Mouse (Mus musculus) MEL-GATA-1-ER (cell line): ENCODE results near the gene Trf.
A peak's percentile ranks its signal among the peaks of the same experiment; 100 is the strongest.
"Not testable (repeated sequence)": the region's sequence is repeated elsewhere in the genome, so short reads cannot be mapped to it uniquely, and the experiment has no call there.

Source experiments
- DNase-seq: peaks from one replicate; pipeline ENCODE4 v3.0.0-alpha.2; 2012; ENCODE audit warnings: low read depth; ENCODE audit errors: extremely low read depth

The Trf gene

DNA sequence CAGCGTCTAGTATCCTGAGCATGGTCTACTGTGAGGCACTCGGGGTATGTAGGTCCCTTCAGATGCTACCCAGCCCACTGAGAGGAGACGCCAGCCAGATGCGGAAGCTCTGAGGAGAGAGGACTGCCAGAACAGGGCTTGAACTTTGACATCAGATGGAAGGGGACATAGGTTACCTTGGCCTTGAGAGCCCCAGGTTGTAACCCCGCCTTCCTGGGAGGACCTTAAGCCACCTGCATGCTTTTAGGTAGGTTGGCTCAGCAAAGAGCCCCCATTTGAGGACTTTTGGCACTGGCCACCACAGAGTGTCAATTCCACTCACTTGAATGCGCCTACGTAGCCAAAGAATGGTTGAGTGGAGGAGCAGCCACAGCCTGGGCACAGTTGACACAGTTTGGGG lies 5.5 kb downstream of the Trf start:
- no peak for DNase-seq

DNA sequence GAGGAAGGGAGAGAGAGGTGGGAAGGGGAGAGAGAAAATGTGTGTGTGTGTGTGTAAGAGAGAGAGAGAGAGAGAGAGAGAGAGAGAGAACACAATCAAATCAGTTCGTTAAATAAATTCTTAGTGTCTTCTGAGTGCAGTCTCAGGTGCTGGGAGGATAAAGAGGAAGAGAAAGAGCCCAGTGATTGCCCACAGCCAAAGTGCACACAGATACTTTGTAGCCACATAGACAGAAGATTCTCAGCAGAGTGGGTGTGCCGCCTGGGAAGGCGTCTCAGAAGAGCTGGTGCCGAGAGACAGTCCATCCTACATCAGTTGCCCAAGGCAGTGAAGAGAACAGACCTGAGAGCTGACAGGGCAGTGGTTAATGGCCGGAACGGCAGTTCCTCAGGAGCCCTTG lies 16.0 kb downstream of the Trf start:
- DNase-seq: no peak

DNA sequence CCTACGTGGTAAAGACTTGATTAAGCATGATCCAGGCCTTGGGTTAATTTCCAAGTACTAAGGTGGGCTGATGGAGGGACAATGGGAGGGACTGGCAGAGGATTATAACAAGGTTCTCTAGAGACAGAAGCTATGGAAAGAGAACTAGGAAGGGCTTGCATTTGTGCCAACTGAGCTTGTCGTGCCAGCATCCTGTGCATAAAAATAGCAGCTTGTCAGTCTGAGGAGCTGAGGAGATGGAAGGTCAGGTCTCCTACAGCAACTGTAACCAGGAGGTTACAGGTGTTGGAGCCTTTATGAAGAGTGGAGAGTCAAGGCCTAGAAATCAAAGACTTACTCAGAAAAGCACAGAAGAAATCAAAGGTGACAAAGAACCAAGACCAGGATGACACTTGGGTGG lies 16.6 kb downstream of the Trf start:
- DNase-seq: no peak

DNA sequence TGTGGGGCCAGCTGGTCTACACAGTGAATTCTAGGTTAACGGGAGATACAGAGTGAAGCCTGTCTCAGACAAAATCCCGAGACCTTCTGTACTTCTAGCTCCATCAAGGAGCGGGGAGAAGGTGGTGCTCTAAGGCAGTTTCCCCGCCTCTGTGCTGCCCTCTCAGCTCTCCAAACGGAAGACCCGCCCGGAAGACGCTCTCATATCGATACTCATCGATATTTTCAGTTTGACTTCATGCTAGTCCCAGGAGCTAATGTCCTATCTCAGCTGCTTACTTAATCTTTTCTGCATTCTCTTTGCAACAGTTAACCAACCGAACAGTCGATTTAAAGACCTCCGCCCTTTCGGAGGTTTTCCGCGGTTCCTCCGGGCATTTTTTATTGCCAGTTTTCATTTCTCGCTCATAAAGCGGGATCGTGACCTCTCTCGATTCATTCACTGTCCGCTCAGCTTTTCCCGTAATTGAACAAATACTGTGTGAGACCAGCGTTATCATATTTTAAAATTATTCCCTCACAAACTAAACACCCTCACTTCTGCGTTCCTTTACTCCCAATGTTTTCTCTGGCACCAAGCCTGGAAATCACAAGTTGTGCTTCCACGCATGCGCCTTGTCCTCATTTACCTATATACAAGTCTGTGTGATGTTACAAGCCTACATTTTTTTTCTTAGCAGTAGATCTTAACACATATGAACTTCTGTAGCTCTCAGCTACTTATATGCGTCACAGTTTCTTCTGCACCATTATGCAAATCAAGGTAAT lies 17.4 kb downstream of the Trf start:
- no peak for DNase-seq

DNA sequence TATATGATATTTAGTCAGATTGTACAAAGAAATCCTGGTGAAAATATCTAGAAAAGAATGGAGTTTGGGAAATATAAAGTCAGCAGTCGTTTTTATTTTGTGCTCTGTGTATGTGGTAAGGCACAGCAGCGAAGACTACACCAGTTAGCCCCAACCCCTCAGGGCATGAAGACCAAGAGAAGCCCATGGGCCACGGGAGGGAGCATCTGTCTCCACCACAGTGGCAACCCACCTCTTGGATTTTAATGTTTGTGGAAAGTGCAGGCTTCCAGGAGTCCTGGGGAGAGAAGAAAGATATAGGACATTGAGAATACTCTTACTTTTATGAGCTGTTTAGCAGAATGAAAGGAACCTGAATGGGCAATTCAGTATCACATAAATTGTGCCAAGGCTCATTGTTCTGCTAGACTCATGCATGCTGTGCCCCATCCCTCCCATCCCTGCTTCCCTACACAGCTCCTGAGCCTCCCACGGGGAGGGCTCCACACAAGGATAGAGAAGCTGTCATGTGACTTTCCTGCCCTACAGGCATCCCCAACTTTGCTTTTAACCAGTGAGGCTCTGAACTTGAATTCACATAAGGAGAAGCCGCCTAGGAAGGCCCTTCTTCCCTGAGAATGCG lies 21.3 kb downstream of the Trf start:
- no peak for DNase-seq

DNA sequence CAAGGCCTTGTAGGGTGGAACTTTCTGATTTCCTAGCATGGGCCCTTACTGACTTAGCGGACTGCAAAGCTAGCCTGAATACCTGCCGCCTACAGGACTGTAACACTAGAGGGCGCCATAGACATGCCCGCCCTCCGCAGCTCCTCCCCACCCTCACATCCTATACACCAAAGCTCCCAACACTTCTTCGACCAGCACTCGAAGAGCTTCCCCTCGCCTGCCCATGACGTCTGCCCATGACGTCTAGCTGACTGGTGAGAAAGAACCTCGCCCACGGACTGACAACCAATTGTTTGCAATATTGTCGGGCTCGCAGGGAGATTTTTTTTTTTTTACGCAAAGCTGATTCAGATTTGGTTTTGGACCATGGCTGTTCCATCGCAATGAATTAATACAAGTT lies 22.4 kb downstream of the Trf start:
- DNase-seq: peak; percentile 91

DNA sequence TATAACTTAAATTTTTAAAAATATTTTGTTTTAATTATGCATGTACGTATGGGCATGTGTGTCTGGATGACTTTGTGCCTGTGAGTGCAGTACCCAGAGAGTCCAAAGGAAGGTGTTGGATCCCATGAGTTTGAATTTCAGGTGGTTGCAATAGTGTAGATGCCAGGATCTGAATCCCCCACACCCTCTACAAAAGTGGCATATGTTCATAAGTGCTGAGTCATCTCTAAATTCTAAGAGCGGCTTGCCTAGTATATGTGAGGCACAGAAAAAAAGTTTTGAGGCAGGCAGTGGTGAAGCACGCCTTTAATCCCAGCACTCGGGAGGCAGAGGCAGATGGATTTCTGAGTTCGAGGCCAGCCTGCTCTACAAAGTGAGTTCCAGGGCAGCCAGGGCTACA lies 24.5 kb downstream of the Trf start:
- no peak for DNase-seq

DNA sequence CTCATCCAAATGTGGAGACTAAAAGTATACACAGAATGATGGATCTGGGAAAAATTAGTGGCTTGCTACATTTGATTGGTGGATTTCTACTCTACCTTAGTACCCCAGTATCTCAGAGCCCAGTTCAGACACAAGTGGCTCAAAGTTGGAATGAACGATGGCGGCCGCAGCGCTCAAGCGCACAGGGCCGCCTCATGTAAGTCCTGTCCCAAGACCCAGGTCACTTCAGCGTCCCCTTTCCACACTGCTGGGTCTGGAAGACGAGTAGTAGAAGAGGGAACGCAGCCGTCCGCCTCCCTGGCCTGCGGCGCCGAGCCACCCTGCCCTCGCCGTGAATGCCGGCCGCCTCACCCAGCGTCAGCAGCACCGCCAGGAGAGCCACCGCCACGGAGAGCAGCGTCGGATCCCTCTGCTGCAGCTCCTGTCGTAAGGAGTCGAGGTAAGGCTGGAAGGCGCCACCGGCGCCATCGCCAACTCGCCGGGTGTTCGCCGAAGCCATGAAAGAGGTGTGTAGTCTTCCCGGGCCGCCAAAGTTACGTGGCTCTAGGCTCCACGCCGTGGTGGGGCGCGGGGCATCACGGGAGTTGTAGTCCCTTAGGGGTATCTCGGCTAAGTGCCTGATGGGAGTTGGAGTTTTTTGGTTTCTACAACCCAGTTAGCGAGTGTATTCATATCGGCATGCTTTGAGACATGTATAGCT lies 28.5 kb downstream of the Trf start, which contains the start of gene Srprb:
Srprb (minus strand) TSS at position 577 of the 700 bp plus-strand sequence.
- DNase-seq: peak; percentile 80

DNA sequence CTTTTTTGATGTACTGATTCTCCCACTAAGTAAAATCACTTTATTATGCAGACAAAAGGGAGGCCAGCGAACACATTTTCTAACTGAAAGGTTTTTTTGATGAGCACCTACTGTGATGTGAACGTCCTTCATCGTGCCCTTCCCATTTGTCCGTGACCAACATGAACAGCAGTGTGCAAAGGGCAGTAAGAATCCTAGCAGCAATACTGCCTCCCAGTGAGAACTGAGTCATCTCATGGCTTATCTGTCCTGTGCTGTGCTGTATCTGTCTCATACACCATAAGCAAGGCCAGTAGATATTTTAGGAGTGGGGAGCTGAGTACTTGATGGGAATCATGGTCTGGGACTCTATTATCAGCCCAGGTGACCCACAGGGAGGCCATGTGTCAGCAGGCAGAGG lies 41.8 kb downstream of the Trf start:
- no peak for DNase-seq

DNA sequence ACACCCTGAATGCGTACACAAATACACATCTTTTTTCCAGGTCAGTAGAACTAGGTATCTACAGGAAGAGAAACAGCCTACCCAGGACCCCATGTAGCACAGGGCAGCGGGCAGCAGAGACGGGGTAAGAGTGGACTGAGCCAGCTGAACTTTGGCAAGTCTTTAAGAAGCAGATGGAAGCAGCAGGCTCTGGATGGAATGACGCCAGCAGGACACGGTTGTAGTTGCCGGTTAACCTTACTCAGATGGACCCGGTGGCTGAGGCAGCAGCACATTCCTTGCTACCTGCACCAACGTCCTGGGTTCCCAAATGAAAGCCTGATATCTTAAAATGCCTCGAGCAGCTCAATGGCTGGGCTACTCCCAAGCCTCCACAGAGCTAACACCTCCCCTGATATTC lies 43.5 kb downstream of the Trf start:
- DNase-seq: no peak

DNA sequence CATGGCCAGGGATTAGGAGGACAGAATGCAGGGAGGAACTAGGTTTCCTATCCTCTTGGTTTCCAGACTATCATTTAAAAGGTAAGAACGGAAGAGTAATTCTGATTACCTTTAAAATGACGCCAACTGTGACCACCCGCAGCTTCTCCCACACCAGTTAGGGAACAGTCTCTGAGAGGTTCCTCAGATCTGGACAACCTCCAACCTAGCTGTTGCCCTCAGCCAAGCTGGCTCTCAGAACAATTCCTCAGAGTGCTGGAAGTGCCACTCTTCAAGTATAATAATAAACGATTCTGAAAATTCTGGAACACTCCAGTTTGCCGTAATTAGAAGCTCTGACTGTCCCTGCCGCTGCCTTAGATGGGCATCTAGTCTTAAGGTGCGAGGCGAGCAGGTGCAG lies 44.3 kb downstream of the Trf start:
- DNase-seq: no peak

DNA sequence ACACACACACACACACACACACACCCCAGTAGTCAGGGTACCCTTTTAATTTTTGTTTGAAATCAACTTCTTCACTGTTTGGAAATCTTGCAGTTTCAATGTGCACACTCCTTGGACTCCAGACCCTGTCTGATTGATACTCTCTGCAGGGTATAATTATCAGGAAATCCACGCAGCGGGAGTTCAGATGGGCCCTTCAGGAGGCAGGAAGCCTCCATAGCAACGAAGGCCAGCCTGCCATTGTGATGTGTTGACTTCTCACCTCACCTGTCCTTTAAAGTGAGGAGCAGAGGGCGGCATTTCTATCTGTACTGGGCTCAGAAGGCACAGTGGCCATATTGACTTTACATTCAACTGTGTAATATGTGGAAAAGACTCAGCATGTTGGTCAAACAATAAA lies 45.4 kb downstream of the Trf start:
- DNase-seq: no peak

DNA sequence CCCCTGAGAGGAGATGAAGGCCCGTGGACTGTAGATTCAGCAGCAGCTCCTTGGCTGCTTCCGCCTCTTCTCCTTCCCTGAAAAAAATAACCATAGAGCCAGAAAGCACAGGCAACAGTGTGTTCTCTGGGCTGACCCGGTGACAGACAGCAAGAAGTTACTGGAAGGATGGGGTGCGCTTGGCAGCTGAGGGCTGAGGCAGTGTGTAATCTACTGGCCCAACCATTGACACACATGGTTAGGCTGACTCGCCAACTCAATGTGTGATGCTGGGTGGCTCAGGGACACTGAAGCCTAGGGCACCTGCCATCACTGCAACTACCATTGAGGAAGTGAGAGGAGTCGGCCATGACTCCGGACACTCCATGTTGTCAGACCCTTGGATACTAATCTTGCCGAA lies 48.4 kb downstream of the Trf start:
- no peak for DNase-seq

DNA sequence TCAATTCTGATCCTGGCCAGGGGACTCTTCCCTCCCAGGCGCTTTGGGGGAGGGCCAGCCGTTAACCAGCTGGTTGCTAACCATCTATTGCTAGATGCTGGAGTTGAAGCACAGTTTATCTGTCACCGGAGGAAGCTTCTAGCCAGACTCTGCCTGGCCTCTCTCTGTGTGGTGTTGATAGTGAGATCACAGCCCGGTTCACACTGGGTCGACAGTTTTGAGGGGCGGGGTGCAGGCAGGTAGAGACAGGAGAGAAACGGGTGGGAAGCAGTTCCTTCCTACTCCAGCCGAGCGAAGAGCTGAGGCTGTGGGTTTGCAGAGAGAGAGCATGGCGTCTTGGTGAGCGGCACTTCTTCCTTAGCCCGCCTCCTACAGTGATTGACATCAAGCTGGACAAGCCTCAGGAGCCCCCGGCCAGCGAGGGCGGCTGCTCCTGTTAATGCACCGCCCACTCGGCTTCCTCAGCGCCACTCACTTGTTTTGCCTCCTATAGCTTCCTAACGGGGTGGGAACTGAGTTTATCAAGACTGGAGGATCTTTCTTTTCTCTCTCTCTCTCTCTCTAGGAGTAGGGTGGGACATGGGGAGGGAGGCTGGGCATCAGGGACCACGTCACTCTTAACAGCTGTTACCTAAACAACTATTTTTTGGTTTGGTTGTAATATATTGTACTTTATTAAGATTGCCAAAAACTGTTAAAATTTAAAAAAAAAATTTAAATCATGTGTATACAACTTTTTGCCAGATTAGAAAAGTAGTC lies 49.3 kb downstream of the Trf start:
- DNase-seq: peak; percentile 88

DNA sequence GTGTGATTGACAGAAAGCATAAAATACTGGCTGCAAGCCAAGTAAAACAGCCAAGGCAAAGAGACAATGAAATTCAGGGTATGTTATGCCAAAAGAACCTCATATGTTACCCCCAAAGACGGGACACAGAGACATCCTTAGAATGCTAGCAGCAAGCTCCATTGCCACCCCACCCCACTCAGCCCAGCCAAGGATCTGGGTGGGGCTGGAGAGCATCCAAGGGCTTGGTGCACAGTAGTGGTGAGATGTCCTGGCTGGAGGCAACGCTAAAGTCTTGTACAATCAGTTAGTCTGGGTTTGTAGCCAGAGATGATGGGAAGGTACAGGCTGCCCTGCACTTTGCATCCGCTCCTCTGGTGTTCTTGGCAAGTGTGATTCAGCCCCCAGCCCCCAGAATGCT lies 49.9 kb downstream of the Trf start:
- DNase-seq: peak; percentile 17

DNA sequence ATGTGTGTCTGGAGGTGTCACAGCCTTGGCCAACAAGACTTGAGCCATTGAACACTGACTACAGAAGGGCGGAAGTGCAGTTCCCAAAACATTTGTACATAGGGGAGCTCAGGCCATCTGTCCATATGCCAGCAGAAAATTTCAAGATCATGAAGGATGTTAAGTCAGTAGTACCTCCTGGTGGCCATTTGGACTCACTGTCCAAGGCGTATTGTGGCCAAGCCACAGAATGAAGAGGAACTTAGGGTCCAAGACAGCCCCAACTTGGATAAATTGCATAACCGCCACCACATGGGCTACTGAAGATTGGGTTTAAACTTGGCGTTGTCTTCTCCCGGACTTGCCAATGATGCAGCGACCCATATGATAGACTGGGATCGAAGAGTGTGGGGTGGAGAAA lies 54.6 kb downstream of the Trf start:
- DNase-seq: no peak

DNA sequence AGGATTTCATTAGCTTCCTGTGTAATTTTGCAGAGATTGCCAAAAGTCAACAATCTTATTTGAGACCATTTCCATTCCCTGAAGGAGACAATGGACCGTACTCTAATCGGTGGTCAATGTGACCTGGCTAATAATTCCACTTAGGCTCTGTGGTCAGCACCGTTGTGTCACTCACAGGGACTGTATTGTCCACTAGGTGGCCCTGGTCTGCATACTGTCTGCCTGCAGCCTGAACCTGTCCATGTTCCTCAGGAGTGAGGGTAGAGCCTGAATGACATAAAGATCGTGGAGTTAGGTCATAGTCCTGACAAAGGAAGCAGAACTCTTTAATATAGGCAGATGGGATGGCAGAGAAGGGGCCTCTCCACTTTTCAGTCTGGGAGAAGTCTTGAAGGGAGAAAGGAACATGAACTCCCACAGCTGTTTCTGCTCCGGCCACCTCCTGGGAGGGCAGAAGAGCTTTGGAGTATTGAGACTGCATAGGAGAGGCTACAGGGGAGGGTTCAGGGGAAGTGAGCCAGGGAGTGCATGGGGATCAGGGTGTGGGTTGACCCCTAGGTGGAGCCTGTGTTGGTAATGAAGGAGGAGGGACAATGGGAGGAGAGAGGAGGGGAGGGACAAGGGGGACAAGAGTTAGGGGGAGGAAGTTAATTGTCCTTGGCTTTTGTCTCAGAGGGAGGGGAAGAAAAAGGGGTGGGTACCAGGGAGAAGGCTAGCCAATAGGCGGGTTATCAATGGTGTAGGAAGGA lies 55.3 kb downstream of the Trf start:
- DNase-seq: no peak

DNA sequence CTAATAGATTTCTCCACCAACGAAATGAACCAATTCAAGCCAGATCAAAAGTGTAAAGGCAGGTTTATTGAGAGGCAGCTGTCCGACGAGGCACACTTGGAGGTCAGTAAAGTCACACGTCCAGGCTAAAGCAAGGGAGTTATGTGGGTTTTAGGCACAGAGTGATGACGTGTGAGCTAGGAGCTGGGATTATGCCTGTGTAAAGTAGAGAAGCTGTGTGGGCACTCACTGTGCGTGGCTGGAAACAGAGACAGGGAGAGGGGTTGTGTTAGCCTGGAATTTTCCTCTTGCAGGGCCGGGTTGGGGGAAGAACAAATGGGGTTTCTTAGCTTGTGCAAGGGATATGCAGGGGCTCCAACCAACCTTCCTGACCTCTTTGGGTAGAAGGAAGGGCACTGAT lies 61.5 kb downstream of the Trf start:
- DNase-seq: no peak

DNA sequence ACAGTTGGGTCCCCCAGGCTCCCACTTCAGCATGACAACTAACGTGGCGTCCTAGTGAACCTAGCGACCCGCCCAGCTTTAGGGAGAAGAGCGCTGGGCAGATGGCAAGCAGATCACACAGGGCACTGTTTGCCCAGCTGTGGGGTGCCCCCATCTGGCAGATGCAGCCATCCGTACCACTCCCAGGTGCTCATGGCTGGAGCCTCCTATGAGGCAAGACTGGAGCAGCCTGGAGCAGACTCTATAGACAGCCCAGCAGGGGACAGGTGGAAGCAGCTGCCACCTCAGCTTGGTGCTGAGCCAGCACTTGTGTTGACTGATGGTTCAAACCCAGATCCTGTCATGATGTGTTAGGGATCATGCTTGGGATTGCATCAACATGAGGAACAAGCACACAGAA lies 62.2 kb downstream of the Trf start:
- no peak for DNase-seq

DNA sequence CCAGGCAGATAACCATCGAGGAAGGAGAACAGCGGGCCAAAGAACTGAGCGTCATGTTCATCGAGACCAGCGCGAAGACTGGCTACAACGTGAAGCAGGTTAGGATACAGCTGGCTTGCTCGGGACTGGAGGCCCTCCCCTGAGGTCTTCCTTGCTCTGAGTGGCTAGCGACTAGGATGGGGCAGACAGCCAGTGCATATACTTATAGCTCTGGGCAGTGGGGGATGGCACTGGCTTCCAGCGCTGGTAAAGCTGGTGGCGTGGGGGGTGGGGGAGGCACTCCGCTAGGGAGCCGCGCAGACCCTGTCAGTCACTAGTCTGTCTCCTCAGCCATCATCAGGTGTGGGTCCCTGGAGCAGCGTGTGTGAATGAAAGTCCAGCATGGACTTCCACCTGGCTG lies 66.4 kb downstream of the Trf start:
- no peak for DNase-seq

DNA sequence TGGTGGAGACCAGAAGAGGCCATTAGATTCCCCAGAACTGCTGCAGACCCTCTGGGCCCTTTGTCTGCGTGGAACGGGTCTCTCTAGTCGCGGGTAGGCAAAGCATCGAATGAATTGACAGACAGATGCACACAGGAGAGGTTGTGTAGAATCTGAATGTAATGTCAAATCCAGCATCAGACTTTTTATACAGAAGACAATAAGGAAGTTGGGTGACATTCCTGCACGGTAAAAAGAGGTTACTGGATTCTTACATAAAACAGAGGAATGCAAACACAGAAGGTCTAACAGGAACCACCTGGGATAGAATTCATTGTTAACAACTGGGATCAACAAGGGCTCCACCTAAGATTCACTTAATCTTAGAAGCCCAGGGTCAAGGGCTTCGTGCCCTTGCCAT lies 75.1 kb downstream of the Trf start:
- DNase-seq: not testable (repeated sequence)
